Mouse (Mus musculus): ENCODE data around the gene Zfhx3. TPM values are rescaled to one million over a fixed set of nuclear protein-coding genes. Genes with fewer than 3 reads are reported as not detected.

Gene Zfhx3
- polyA plus RNA-seq, 1 experiment, result 14.0 TPM

DNA sequence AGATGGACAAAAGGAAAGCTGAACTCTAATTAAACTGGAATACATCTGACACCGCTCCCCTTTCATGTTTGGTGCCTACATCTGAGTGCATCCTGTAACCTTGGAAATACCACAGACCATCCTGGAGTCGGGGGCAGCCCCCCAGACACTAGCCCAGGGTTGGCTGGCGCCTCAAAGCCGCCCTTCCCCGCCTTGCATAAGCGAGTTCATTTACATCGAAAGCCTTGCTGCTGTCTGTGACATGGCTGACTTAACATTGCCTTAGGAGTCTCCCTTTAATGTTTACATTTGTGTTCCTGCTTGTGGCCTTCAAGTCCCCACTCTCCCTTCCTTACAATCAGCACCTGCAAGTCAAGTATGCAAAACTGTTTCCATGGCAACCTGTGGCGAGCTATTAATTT is 876.8 kb downstream of the Zfhx3 start:
- TF ChIP-seq CTCF (IDR thresholded peaks at IDR 0.05; ENCODE audit: low read depth, low read length) (no peak), EP300 (IDR thresholded peaks at IDR 0.05; ENCODE audit: insufficient read depth, low read depth, low read length) (no peak), POLR2A (IDR thresholded peaks at IDR 0.05; ENCODE audit: insufficient read depth, low read length) (no peak)
- H3K4me3 ChIP-seq (ENCODE audit: low read depth, low read length), result no peak overlapping the region

DNA sequence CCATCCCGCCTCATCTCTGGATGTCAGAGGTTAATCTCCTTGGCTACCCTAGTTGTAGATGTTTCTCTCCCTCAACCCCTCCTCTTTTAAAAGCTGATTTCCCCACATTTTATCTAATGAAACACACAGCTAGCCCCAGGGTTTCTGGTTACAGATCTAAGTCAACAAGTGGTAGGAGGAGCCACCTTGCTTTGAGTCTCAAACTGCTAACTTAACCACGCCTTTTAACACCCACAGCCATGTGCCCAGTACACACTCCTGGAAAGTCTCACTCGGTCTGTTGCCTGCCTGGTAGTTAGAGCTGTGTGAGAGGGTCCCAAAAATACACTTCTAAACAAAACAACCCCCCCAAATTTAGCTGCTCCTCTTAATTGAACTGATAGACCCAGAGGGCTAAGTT is 877.4 kb downstream of the Zfhx3 start:
- Histone ChIP-seq H3K4me1 (ENCODE audit: control insufficient read depth, insufficient read depth, low read length) (peaks cover 4% of the 10 kb centered on the region), H3K9ac (ENCODE audit: low read depth, poor library complexity, severe bottlenecking) (no peak overlapping the region), H3K27me3 (ENCODE audit: control insufficient read depth, insufficient read depth, low read length, poor library complexity, severe bottlenecking) (no peaks in the 10 kb centered on the region), H3K27ac (ENCODE audit: insufficient read depth, low read length) (peak overlapping the region; percentile 8; the same call in 1 of the 2 replicates), H3K4me3 (ENCODE audit: low read depth, low read length) (no peak overlapping the region), H3K9me3 (replicated peaks; ENCODE audit: control insufficient read depth, insufficient read depth, low read length, poor library complexity, severe bottlenecking) (no peaks in the 10 kb centered on the region), H3K36me3 (ENCODE audit: control insufficient read depth, insufficient read depth, low read length, poor library complexity, severe bottlenecking) (no peaks in the 10 kb centered on the region)
- TF ChIP-seq EP300 (IDR thresholded peaks at IDR 0.05; ENCODE audit: insufficient read depth, low read depth, low read length), result no peak
- no peak for TF ChIP-seq CTCF (IDR thresholded peaks at IDR 0.05; ENCODE audit: low read depth, low read length)
- no peak for TF ChIP-seq POLR2A (IDR thresholded peaks at IDR 0.05; ENCODE audit: insufficient read depth, low read length)

More for the DNA sequence above, 876.8 kb downstream of the Zfhx3 start:
- Histone ChIP-seq H3K9me3 (replicated peaks; ENCODE audit: control insufficient read depth, insufficient read depth, low read length, poor library complexity, severe bottlenecking) (no peaks in the 10 kb centered on the region), H3K27ac (ENCODE audit: insufficient read depth, low read length) (peak overlapping the region; percentile 8; the same call in 1 of the 2 replicates), H3K27me3 (ENCODE audit: control insufficient read depth, insufficient read depth, low read length, poor library complexity, severe bottlenecking) (no peaks in the 10 kb centered on the region), H3K4me1 (ENCODE audit: control insufficient read depth, insufficient read depth, low read length) (peaks cover 4% of the 10 kb centered on the region), H3K36me3 (ENCODE audit: control insufficient read depth, insufficient read depth, low read length, poor library complexity, severe bottlenecking) (no peaks in the 10 kb centered on the region), H3K9ac (ENCODE audit: low read depth, poor library complexity, severe bottlenecking) (no peak overlapping the region)

DNA sequence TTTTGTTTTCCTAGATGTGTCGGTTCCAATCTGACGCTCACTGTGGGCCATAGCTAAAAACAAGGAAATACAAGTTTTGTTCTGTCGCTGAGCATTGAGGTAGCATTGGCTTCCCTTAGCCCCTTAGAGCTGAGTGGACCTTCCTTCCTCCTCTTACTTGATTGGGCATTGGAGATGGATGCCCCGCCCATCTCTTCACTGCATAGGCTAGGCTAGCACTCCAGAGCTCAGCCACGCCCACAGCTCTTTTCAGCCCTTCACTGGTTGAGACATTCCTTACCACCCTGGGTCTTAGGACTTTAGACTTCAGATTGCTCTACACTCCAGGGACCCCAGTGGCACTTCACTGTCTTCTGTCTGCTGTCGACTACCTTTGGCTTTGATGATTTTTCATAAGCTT is 878.2 kb downstream of the Zfhx3 start:
- H3K4me1 ChIP-seq (ENCODE audit: control insufficient read depth, insufficient read depth, low read length), result peaks cover 4% of the 10 kb centered on the region
- TF ChIP-seq CTCF (IDR thresholded peaks at IDR 0.05; ENCODE audit: low read depth, low read length) (no peak), POLR2A (IDR thresholded peaks at IDR 0.05; ENCODE audit: insufficient read depth, low read length) (no peak), EP300 (IDR thresholded peaks at IDR 0.05; ENCODE audit: insufficient read depth, low read depth, low read length) (no peak)
- H3K27ac ChIP-seq (ENCODE audit: insufficient read depth, low read length), result no peak overlapping the region
- no peaks in the 10 kb centered on the region for H3K9me3 ChIP-seq (replicated peaks; ENCODE audit: control insufficient read depth, insufficient read depth, low read length, poor library complexity, severe bottlenecking)
- H3K27me3 ChIP-seq (ENCODE audit: control insufficient read depth, insufficient read depth, low read length, poor library complexity, severe bottlenecking), result no peaks in the 10 kb centered on the region
- no peaks in the 10 kb centered on the region for H3K36me3 ChIP-seq (ENCODE audit: control insufficient read depth, insufficient read depth, low read length, poor library complexity, severe bottlenecking)
- 0 out of 2 replicates have a peak overlapping the region, but pooled peaks have one; percentile 10 for H3K4me3 ChIP-seq (ENCODE audit: low read depth, low read length)
- H3K9ac ChIP-seq (ENCODE audit: low read depth, poor library complexity, severe bottlenecking), result no peak overlapping the region

DNA sequence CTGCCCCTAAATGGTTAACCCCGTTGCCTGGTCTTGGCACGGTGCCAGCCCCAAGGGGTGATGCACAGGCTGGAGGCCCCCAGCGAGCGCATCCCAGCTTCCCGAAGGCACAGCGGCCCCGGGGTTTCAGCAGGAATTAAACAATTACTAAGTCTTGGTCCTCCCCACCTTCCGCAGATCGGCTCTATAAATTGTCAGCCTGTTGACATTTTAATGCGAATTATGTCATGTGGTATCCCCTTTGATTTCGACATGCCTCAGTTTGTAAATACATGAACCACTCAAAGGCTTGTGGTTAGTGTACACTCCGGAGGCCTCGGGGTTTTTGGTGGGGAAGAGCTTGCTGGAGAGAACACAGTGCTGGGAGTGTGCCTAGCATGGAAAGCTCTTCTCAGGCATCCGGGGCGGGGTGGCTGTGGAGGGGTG is 880.4 kb downstream of the Zfhx3 start:
- peaks cover 6% of the 10 kb centered on the region for H3K4me1 ChIP-seq (ENCODE audit: control insufficient read depth, insufficient read depth, low read length)
- H3K27me3 ChIP-seq (ENCODE audit: control insufficient read depth, insufficient read depth, low read length, poor library complexity, severe bottlenecking), result no peaks in the 10 kb centered on the region
- no peak overlapping the region for H3K27ac ChIP-seq (ENCODE audit: insufficient read depth, low read length)
- H3K36me3 ChIP-seq (ENCODE audit: control insufficient read depth, insufficient read depth, low read length, poor library complexity, severe bottlenecking), result no peaks in the 10 kb centered on the region
- no peak overlapping the region for H3K4me3 ChIP-seq (ENCODE audit: low read depth, low read length)
- no peaks in the 10 kb centered on the region for H3K9me3 ChIP-seq (replicated peaks; ENCODE audit: control insufficient read depth, insufficient read depth, low read length, poor library complexity, severe bottlenecking)
- no peak overlapping the region for H3K9ac ChIP-seq (ENCODE audit: low read depth, poor library complexity, severe bottlenecking)
- TF ChIP-seq EP300 (IDR thresholded peaks at IDR 0.05; ENCODE audit: insufficient read depth, low read depth, low read length), result no peak

DNA sequence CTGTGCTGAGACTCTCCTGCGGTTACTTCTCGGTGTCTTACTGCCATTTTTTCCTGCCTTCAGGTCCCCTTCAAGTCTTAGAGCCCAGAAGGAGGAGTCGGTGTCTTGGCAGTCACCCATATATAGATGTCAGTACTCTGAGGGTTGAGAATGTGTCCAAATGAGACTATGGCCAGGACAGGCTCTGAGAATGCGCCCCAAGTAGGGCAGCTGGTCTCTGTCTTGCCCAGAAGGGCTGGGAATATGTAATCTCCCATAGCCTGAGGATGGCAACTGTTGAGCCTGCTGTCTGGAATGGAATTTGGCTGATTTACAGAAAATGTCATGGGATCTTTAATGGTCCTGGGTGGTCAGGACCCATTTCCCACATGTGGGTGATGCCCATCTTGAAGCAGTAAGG is 881.6 kb downstream of the Zfhx3 start:
- Histone ChIP-seq H3K27ac (ENCODE audit: insufficient read depth, low read length) (no peak overlapping the region), H3K4me3 (ENCODE audit: low read depth, low read length) (no peak overlapping the region), H3K36me3 (ENCODE audit: control insufficient read depth, insufficient read depth, low read length, poor library complexity, severe bottlenecking) (no peaks in the 10 kb centered on the region), H3K9ac (ENCODE audit: low read depth, poor library complexity, severe bottlenecking) (no peak overlapping the region), H3K27me3 (ENCODE audit: control insufficient read depth, insufficient read depth, low read length, poor library complexity, severe bottlenecking) (no peaks in the 10 kb centered on the region), H3K4me1 (ENCODE audit: control insufficient read depth, insufficient read depth, low read length) (peaks cover 6% of the 10 kb centered on the region), H3K9me3 (replicated peaks; ENCODE audit: control insufficient read depth, insufficient read depth, low read length, poor library complexity, severe bottlenecking) (no peaks in the 10 kb centered on the region)
- TF ChIP-seq EP300 (IDR thresholded peaks at IDR 0.05; ENCODE audit: insufficient read depth, low read depth, low read length) (no peak), POLR2A (IDR thresholded peaks at IDR 0.05; ENCODE audit: insufficient read depth, low read length) (no peak), CTCF (IDR thresholded peaks at IDR 0.05; ENCODE audit: low read depth, low read length) (no peak)

DNA sequence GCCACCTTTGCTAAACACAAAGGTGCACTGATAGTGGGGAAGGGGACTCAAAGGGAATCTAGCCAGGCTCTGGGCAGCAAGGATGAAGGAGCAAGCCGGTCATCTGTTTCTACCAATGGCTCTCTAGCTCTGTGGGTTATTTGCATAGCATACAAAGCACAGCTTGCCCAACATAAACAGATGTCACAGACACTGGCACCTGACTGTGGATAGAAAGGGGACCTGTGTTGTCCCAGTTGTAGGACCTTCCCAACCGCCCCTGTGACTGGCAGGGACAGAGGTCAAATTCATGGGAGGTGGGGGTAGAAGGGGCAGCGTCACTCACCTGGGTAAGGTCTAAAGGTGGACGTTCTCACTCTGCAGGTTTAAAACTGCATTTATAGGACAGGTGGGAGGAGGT is 884.0 kb downstream of the Zfhx3 start:
- Histone ChIP-seq H3K4me1 (ENCODE audit: control insufficient read depth, insufficient read depth, low read length) (peaks cover 6% of the 10 kb centered on the region), H3K9ac (ENCODE audit: low read depth, poor library complexity, severe bottlenecking) (no peak overlapping the region), H3K27ac (ENCODE audit: insufficient read depth, low read length) (no peak overlapping the region), H3K36me3 (ENCODE audit: control insufficient read depth, insufficient read depth, low read length, poor library complexity, severe bottlenecking) (no peaks in the 10 kb centered on the region), H3K27me3 (ENCODE audit: control insufficient read depth, insufficient read depth, low read length, poor library complexity, severe bottlenecking) (no peaks in the 10 kb centered on the region), H3K9me3 (replicated peaks; ENCODE audit: control insufficient read depth, insufficient read depth, low read length, poor library complexity, severe bottlenecking) (no peaks in the 10 kb centered on the region), H3K4me3 (ENCODE audit: low read depth, low read length) (no peak overlapping the region)
- TF ChIP-seq POLR2A (IDR thresholded peaks at IDR 0.05; ENCODE audit: insufficient read depth, low read length) (no peak), CTCF (IDR thresholded peaks at IDR 0.05; ENCODE audit: low read depth, low read length) (no peak), EP300 (IDR thresholded peaks at IDR 0.05; ENCODE audit: insufficient read depth, low read depth, low read length) (no peak)
